13 mouse cellular contexts compared by ENCODE assay signal in genomic region chr6:101293036-101293572, GRCm38 (mm10).
DNase-seq lines count a peak whose midpoint lies in the region; ATAC-seq and TF ChIP-seq lines count a peak whose summit lies in the region.
"Had no signal": no experiment of that assay in that cellular context is flagged by ENCODE, and none has a peak within 500 bp of the region (broad histone marks: within the 10 kb centered on the region; RNA-seq: fewer than 3 reads in every experiment).

No protein-coding gene starts in this region.

- H3K4me2 ChIP-seq in lung, embryonic 14.5 days: no peak overlapping the region
- H3K4me2 ChIP-seq in intestine, embryonic 16.5 days (ENCODE audit: low read depth, low read length): no peak overlapping the region
- H3K4me2 ChIP-seq in stomach, embryonic 16.5 days (ENCODE audit: low read depth, low read length): no peak overlapping the region
- H3K4me2 ChIP-seq: forebrain, embryonic 15.5 days; lung, embryonic 15.5 days had no signal

- H3K4me1 ChIP-seq in lung, embryonic 14.5 days (ENCODE audit: insufficient read depth): peaks cover 8% of the 10 kb centered on the region
- H3K4me1 ChIP-seq in intestine, embryonic 16.5 days (ENCODE audit: control insufficient read depth, insufficient read depth, low read length): 0 out of 2 replicates have a peak, but pooled peaks cover 7% of the 10 kb centered on the region
- H3K4me1 ChIP-seq in stomach, embryonic 16.5 days (ENCODE audit: control insufficient read depth, insufficient read depth, low read length): peaks cover 20% of the 10 kb centered on the region
- H3K4me1 ChIP-seq: forebrain, embryonic 15.5 days had no signal

- H3K9ac ChIP-seq in lung, embryonic 14.5 days: no peak overlapping the region
- H3K9ac ChIP-seq in intestine, embryonic 16.5 days (ENCODE audit: low read depth, low read length): no peak overlapping the region
- no peak overlapping the region for H3K9ac ChIP-seq in stomach, embryonic 16.5 days (ENCODE audit: low read length)
- H3K9ac ChIP-seq: forebrain, embryonic 15.5 days; lung, embryonic 15.5 days had no signal

- H3K27me3 ChIP-seq in lung, embryonic 14.5 days (ENCODE audit: insufficient read depth, low read length): no peaks in the 10 kb centered on the region
- no peaks in the 10 kb centered on the region for H3K27me3 ChIP-seq in intestine, embryonic 16.5 days (replicated peaks; ENCODE audit: control insufficient read depth, insufficient read depth, low read length)
- no peaks in the 10 kb centered on the region for H3K27me3 ChIP-seq in stomach, embryonic 16.5 days (ENCODE audit: control insufficient read depth, insufficient read depth, low read length)
- H3K27me3 ChIP-seq: forebrain, embryonic 15.5 days; lung, embryonic 15.5 days had no signal

- 0 out of 2 replicates have a peak, but pooled peaks have one; percentile 8 for ATAC-seq in lung, embryonic 14.5 days (ENCODE audit: insufficient read depth)
- ATAC-seq in intestine, embryonic 16.5 days: peak; percentile 92
- peak; percentile 68; the same call in 1 of the 2 replicates for ATAC-seq in stomach, embryonic 16.5 days (ENCODE audit: insufficient read depth, low FRiP score)
- ATAC-seq: forebrain, embryonic 15.5 days; hindbrain, embryonic 16.5 days had no signal

- DNase-seq in embryo, embryonic 10 days (ENCODE audit: low spot score): peak; percentile 60
- DNase-seq in embryo, embryonic 9.5 days (ENCODE audit: extremely low spot score): no peak
- DNase-seq in lung, embryonic 14.5 days: no peak
- DNase-seq in lung, postnatal 14 days: no peak
- DNase-seq in left cerebral cortex, adult 8-10 months (ENCODE audit: low spot score in 2 of 2): no peak
- DNase-seq in spleen, adult 12 weeks (ENCODE audit: low spot score): no peak
- DNase-seq: cerebellum, postnatal 10 days; thymus, postnatal 36 days had no signal

- 58% methylated on average over 12 of the region's 12 CpGs for WGBS in lung, embryonic 14.5 days
- WGBS in intestine, embryonic 16.5 days: 53% methylated on average over 12 of the region's 12 CpGs
- WGBS in stomach, embryonic 16.5 days: 40% methylated on average over 12 of the region's 12 CpGs

- H3K36me3 ChIP-seq in lung, embryonic 14.5 days (ENCODE audit: insufficient read depth): no peaks in the 10 kb centered on the region
- H3K36me3 ChIP-seq in intestine, embryonic 16.5 days (ENCODE audit: control insufficient read depth, insufficient read depth, low read length): no peaks in the 10 kb centered on the region
- no peaks in the 10 kb centered on the region for H3K36me3 ChIP-seq in stomach, embryonic 16.5 days (ENCODE audit: control insufficient read depth, insufficient read depth, low read length)
- H3K36me3 ChIP-seq: forebrain, embryonic 15.5 days; lung, embryonic 15.5 days had no signal

- no peak overlapping the region for H3K27ac ChIP-seq in lung, embryonic 14.5 days (ENCODE audit: low read depth)
- H3K27ac ChIP-seq in intestine, embryonic 16.5 days (ENCODE audit: low read length): 0 out of 2 replicates have a peak overlapping the region, but pooled peaks have one; percentile 3
- no peak overlapping the region for H3K27ac ChIP-seq in stomach, embryonic 16.5 days (ENCODE audit: low read length)
- H3K27ac ChIP-seq: forebrain, embryonic 15.5 days; lung, embryonic 15.5 days had no signal

- TF ChIP-seq CTCF in lung, embryonic 14.5 days (IDR thresholded peaks at IDR 0.05; ENCODE audit: low read depth): no peak

- no peak overlapping the region for H3K4me3 ChIP-seq in lung, embryonic 14.5 days (ENCODE audit: low read depth, low read length)
- no peak overlapping the region for H3K4me3 ChIP-seq in intestine, embryonic 16.5 days (ENCODE audit: low read length)
- H3K4me3 ChIP-seq in stomach, embryonic 16.5 days (replicated peaks; ENCODE audit: low read length): no peak overlapping the region
- H3K4me3 ChIP-seq: forebrain, embryonic 15.5 days; lung, embryonic 15.5 days had no signal

- H3K9me3 ChIP-seq in lung, embryonic 14.5 days (ENCODE audit: low read depth, low read length): no peaks in the 10 kb centered on the region
- no peaks in the 10 kb centered on the region for H3K9me3 ChIP-seq in intestine, embryonic 16.5 days (ENCODE audit: control insufficient read depth, low read length)
- H3K9me3 ChIP-seq in stomach, embryonic 16.5 days (replicated peaks; ENCODE audit: control insufficient read depth, low read length): no peaks in the 10 kb centered on the region
- H3K9me3 ChIP-seq: forebrain, embryonic 15.5 days; lung, embryonic 15.5 days had no signal

Comparison
In these comparisons a context has a peak if more than half of its experiments do, and no peak if none do; other contexts are left out.
1. ATAC-seq: peak in every context shown above with its lines; median percentile 92 in intestine, embryonic 16.5 days; 68 in stomach, embryonic 16.5 days; 8 in lung, embryonic 14.5 days.